Mouse (Mus musculus) c-Kit-positive CD71-positive TER-119-negative erythroid progenitor cells, embryonic 14.5 days (primary cell): ENCODE results near the gene Cks1b.

Experiments
- DNase-seq: peaks from one replicate; pipeline ENCODE4 v3.0.0-alpha.2; 2013; ENCODE audit warnings: low read depth

Cks1b gene

DNA sequence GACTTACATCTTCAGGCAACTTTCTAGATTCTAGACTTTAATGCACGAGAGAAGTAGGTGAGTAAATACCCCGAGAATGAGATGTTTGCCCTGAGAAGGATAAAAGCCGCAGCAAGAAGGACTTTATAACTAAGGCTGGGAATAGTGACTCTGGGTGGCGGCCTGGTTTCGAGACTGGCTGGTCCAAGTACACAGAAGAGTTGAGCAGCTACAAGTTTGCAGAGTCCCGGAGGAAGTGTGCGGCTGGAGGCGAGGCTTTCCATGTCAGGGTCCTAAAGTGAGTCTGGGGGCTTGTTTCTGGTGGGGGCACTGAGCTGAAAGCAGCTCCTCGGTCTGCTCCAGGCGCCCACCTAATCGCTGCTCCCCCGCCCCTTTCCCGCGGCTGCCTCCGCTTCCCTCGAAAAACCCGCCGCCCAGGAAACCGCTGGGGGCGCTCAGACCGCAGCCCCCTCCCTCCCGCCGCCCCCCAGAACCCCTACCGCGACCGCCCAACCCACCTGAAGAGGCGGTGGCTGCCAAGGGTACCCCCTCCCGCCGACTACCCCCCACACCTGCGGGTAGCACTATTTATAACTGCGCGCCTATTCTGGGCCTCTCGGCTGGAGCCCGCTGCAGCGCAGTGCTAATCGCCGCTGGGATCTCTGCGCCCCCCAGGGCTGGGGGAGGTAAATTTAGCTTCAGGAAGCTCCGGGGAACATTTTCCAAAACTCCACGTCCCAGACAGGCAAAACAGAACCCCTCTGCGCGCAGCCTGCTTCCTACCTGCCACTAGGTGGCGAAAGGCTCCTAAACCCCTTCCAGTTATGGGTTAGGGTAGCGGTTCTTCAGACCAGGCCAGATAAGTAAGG, 22.2 kb downstream of the Cks1b start:
- DNase-seq: no peak

DNA sequence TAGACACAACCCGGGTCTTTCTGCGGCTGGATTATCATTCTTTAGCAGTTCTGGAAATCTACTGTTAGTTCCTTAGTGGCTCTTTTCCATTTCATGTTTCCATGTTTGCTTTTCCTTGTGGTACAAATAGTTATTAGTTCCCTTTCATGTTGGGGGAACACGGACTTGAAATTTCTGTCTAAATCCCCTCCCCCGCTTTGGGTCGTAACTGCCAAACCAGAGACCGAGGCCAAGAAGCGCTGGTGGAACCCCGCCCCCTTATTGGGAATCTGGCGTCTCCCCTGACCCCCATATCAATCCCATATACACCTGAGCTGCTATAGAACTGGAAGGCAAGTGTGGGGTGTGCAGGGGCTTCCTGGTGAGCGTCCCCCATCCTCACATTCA, 22.8 kb downstream of the Cks1b start:
- DNase-seq: no peak

DNA sequence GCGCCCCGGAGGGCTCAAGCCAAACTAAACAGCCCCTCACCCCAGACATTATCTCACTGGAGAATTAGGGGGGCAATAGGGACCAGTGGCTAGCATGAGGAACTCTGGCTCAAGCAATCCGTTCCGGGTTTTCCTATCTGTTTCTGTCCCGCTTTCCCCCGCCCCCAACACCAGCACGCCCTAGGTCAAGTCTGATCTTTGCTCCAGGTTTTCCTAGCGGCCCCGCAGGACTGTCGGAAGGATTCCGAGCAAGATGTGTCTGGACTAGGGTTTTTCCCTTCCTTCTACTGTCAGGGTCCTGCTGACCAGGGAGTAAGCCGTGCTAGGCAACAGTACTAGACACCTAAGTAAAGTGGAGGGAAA, 23.3 kb downstream of the Cks1b start:
- peak; percentile 68 for DNase-seq

DNA sequence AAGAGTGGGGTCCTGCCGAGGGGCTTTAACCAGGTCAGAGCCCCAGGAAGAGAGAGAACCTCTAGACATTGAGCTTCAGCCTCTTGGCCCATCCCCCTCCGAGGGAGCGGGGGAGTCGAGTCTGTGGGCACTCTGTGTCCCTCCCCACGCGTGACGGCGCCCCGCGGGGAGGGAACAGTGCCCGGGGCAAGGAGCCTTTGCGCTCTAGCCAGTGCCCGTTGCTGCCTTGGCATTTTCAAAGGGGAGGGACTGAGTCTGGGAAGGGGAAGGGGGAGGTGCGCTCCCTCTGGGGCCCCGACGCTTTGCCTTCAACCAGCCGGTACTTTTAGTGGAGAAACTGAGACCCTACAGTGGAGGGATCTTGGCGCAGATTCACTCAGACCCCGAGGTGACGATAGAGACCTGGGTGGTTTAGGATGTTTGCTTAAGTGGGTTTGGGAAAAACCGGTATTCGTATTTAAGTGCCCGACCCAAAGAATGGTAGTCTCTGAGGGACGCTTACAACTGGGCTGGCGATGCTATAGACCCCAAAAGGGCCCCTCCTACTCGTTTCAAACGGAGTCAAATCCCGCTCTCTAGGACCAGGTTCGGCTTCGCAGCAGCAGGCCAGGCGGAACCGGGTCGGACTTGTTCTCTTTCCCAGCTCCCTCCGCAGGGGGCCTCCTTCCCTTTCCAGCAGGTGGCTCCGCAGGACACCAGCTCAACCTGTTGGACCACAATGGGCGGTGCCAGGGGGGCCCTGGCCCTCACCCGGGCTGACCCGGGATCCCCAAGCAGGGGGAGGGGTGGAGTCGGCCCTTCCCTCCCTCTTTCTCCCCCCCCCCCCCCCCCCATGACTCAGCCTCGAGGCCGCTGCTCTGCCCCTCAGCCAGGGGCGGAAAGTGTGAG, 23.9 kb downstream of the Cks1b start, which contains the start of gene Zbtb7b:
Zbtb7b (minus strand) TSS at position 771 of the 888 bp plus-strand sequence.
- peak; percentile 54 for DNase-seq

DNA sequence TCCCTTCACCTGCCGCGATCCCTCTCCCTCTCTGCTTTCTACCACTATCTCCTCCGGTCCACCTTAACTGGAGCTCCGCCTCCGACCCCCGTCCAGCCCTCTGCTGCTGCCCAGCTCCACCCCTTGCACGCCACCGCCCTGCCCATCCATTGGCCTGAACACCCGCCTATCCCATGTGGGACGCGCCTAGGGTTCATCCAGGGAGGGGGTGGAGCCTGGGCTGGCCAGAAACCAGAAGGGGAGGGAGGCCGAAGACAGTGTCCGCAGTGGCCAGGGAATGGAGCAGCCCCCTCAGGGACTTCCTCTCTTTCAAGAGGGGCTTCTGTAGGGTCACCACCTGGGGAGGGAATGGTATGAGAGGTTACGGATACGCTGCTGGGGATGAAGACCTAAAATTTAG, 24.6 kb downstream of the Cks1b start:
- peak; percentile 93 for DNase-seq

DNA sequence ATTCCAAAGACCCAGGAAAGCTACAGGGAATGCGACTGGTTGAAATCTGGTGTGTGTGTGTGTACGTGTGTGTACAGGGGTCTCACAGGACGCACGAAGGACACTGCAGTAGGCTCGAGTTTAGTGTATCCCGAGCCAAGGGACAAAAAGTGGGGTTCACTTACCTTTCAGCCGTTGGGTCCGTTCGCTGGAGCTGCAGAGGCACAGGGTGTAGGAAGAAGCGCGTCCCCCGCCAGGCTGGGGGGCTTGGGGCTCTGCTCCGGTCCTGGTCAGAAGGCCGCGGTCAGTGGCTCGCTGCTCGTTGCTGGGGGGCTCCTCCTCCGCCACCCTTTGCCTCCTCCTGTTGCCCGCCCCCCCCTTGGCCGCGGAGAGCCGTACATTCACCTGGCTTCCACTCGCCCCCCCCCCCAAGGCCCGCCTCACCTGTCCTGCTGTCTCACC, 25.3 kb downstream of the Cks1b start:
- DNase-seq: no peak

DNA sequence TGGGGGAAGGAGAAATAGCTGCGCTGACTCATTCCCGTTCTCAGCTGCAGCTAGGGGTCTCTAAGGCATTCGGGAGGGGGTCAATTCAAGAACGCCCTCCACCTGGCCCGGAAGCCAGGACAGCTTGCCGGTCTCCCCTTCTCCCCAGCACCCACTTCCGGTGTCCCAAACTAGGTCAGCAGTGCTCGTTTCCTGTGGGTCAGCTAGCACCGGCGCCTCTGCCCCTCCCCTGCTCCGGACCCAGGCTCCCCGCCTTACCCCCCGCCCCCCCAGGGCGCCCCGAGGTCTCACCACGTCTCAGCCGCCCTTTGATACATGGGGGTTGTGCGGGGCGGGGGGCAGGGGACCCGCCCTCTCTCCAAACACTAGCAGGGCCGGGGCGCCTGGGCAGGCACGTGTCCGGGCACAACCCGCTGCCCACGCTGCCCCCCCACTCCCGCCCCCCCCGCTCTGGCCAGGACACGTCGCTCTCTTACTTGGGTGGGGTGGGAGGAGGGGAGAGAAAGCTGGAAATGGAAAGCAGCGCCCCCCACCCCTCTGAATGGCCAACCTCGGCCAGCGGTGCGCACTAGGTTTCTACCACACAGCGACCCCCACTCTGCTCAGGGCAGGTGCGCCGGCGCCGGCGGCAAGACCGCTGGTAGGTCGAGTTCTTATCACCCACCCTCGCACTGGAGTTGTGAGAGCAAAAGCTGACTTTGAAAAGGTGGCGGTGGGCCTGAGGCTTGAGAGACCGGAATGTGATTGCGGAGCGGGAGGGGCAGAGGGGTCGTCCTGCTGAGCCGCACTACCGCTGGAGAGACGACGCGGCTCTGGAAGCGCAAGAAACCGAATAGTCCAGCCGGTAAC, 26.3 kb downstream of the Cks1b start:
- DNase-seq: no peak

DNA sequence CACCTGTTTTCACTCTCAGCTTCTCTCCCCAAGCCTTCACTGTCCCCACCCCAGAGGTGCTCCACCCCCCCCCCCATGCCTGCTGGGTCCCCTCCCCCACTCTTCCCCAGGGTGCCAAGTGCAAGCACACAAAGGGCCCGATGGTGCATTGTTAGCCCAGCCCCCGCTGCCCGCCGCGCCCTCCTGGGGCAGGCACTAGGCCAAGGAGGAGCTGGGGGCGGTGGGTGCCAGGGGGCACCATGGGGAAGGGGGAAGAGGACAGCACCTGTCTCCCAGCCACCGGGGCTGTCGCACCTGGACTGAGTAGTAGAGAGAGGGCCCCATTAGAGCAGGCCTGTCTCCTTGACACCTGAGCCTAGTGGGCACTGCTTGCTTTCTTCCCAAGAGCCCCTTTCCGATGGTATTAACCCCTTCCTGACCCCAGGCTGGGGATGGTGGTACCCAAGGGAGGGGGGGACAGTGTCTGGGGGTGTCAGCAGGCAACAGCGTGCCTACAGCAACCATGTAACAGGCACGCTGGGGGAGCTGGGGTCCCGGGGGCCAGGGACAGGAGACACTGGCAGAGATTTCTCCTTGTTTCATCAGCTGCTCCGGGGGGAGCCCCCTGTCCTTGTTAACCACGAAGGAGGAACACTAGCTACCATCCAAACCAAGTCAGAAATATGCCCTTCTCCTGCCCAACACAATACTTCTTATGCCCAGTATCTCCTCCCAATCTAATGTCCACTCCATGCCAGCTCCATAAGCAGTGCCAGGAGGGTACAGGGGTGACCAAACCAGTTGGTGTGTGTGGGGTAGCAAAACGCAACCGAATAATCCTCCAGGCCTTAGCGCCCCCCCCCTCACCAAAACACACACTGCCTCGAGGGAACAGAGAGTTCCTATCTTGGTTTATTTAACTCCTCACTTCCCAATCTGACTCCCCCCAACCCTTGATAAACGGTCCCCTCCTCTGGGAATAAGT, 27.2 kb downstream of the Cks1b start:
- DNase-seq: no peak

DNA sequence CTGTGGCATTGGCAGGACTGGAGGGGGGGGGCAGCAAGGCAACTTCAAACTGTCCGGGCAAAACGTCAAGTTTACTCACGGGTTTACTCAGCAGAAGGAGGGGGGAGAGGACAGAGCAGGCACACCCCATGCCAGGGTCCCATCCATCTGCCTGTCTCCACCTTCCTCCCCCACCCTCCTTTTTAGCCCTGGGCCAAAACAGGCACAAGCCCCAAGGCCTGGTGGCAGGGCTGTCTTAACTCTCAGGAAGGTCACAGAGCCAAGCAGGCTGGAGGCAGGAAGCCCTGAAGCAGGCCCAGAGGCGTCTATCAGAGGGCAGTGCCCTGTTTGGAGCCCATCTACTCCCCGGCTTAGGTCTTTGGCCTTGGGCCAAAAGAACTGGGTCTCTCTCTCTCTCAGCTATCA, 28.1 kb downstream of the Cks1b start:
- DNase-seq: no peak

DNA sequence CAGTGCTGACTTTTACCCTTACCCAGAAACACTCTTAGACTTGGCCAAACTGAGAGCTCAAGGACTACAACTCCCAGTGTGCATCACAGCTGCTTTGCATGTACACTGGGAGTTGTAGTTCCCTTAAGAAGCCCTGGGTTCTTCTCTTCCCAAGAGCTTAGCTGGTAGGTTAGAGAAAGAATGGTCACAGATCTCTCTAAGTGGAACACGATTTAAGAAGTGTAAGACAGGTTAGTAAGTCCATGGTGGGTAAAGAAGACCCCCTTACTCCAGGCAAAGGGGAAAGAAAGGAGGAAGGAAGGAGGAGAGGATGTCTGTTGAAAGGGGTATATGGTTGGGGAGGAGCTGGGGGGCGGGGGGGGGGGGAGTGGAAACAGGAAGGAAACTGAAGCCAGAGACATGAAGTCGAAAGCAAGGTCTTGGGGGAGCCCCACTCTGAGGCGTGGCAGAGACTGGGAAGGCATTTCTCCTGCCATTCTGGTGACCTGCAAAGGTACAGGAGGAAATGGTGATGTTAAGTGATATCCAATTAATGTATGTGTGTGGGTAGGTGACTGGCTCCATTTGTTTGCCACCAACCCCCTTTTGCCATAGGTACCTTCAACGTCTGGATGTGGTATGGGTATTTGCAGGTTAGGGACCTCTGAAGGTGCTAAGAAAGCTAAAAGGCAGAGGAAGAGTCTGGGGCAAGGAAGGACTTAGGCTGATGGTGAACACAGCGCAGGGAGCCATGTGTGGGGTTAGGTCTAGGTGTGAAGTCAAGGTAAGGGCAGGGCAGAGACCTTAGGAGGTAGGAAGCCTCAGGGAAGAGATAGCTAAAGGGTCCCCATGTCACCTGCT, 29.1 kb downstream of the Cks1b start:
- no peak for DNase-seq

DNA sequence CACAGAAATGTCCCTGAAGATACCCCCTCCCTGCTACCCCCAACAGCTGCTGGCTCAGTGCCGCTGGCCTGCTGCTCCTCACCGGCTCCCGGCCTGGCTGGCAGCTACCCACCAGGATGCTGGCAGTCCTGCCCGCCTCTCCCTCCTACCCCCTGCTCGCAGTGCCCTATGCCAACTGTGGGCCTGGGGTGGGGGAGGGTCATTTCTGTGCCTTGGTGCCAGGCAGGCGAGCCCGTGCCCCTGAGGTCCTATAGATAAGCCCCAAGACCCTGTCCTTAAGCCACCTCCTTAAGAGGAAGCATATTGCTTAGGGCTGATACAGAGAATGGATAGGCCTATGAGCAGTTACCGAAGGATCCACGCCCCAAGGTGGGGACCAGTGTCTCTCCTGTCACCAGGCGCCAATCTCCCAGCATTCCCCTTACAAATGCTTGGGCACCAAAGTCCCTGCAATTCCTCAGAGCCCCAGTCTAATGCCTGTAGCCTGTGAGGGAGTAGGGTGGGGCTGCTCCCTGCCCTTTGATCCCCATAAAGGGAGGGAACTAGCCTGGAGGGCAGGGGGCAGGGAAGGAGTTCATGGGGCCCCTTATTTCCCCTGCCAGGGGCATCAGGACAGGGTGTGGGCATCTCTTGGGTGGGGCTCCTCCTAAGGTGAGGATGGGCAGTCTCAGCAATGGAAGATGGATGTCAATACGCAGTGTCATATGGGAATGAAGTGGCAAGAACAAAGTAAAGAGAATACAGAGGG, 29.9 kb downstream of the Cks1b start:
- DNase-seq: no peak

DNA sequence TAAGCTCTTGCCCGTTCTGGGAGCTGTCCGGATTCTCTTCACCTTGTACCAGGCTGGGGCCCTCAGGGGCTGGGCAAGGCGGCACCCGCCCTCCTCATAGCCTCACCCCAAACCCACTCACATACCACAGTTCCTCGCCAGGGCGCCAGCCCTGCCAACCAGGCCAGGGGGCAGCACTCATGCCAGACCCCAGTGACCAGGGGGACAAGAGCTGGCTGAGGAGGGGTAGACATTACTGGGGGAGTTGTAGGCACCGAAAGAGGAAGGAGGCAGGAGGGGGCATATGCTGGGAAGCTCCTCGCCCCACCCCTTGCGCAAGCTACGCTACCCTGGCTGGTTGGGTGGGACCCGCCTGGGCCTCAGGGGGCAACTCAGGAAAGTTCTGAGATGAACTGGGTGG, 30.6 kb downstream of the Cks1b start:
- DNase-seq: no peak

DNA sequence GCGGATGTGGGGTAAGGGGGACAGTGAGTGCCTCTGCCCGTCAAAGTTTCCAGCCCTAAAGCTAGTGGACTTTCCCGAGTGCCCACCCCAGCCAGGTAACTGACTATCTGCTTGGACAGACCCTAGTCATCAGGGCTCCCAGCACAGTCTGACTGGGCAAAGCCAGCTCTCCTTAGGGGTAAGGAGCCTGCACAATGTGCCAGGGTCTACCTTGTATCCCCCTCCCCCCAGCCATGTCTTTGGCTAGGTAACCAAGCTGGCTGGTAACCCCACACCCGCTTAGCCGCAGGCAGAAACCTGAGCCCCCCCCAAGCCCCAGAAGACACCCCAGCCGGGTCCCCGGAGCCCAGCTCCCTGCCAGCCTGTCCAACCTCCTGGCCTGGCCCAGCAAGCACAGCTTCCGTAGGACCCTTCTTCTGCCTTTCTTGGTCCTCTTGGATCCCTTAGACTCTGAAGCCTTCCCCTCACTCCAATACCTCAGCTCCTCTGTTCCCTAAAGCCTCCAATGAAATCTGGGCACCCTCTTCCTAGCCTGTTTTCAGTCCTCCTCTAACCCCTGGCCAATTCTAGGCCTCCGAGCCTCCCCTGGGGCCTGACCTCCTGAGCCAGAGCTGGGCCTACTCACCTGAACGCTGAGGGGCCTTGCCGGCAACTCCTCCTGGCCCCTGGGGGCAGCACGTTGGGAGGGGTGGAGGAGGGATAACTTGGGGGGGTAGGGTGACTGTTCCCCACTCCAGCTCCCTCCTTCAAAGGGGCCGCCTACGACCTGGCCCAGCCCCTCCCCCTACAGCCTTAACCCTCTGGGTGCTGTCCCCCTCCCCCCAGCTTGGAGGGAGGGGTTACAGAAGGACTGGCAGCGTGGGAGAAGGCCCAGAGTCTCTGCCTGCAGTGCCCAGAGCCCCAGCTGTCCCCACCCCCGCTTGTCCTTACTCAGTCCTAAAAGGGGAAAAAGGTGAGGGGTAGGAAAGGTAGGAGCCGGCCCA, 31.5 kb downstream of the Cks1b start:
- no peak for DNase-seq

DNA sequence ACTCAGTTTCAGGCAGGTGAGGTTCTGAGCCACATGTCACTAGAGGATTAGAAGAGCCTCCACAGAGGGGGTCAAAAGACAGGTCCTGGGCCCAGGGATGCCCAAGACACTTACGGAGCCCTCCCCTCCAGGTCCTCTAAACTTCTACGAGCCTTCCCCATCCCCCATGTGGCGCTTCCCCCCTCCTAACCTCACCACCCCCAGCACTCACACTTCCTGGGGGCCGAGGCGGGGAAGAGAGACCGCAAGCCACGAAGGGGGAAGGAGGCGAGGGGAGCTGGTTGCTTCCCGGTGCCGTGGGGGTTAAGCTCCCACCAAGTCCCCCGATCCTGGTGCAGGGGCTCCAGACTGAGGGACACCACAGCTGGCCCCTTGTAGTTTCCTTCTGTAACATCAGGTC, 32.7 kb downstream of the Cks1b start:
- no peak for DNase-seq

DNA sequence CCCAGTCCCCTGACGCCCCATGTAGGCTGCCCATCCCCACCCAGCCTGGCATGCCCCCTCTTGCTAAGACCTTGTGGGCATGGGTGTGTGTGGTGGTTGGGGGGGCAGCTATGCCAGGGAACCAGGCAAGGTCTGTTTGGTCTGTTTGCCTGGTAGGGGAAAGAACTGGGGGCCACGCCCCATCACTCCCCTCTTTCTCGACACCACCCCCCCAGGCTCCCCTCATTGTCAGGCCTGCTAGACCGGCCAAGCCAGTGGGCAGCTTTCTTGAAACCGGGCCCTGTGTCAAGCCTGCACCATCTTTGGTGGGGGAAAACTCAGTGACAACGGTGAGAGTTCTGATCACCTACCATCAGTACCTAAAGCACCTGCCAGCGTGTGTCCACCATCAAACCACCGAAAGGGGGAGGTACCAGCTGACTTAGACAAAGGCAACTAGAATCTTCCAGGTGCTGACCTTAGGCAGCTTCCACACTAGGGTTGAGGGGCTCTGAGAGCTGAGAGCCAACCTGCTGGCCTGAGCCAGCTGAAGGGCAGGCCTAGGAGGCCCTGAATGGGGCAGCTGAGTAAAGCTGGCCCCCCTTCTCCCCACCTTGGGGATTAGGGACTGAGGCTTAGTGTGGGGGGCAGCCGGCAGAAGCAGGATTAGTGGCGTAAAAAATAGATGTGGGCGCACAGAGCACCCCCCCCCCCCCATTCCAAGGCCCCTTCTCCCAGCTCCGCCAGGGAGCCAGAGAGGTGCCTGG, 33.7 kb downstream of the Cks1b start:
- no peak for DNase-seq

DNA sequence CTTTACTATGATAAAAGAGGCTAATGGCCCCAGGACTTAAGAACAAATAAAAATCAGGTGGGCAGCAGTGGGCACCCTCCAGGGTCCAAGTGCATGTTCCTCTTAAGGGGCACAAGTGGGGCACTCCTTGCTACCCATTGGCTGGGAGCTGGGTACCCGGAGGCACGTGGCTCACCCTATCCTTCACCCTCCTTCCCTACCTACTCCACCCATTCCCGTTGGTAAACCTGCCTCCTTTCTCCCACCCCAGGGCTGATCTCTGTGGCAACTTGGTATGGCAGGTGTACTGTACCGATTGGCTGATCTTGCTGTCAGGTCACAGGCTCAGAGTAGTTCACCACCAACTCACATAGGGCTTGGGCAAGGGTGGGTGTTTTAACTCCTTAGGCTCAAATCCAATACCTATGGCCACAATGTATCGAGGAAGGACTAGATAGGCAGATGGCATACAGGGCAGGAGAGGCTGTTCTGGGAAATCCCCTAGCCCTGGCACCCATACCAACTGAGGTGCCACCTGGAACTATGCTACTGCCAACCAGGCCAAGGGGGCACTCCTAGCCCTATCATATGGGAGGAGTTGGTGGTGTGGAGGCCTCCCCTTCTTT, 34.4 kb downstream of the Cks1b start:
- DNase-seq: no peak

DNA sequence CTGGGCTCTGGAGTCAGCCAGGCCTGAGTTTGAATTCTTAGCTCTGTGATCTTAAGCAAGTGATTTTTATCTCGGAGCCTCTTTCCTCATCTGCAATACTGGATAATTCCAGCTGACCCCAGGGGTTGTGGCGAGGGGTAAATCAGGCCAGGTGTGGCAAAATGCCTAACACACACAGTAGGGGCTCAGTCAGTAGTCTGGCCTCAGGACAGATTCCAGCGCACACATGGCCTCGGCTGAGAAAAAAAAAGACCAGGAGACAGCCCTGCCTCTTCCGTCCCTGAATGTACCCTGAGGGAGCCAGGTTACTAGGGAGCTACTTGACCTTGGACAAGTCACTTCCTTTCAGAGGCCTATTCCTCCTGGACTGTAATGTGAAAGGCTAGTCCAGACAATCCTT, 35.2 kb downstream of the Cks1b start:
- DNase-seq: no peak
